Mouse (Mus musculus) adrenal gland, postnatal 36 days (tissue): ENCODE measurements around the gene Alg9. TPM values are rescaled to one million over a fixed set of nuclear protein-coding genes. Genes with fewer than 3 reads are reported as not detected.
A peak's percentile ranks its signal among the peaks of the same experiment; 100 is the strongest.

Experiments
- DNase-seq, 2 experiments: peaks; one replicate each; pipeline ENCODE4 v3.0.0; 2021; ENCODE audit warnings: mixed read lengths in 1 of 2
- total RNA-seq, 2 experiments: library from RNA; stranded (reverse); gene quantifications; 2 replicates each; pipeline ENCODE4 v1.2.3; 2021

Alg9 gene
- total RNA-seq, 2 experiments from 2014 or later = 24.2 to 27.7 TPM

GRCm38 (mm10) chr9:50852634-50853349 is 78.0 kb downstream of the Alg9 start:
- peak; percentile 21 to 30 for DNase-seq

GRCm38 (mm10) chr9:50854376-50854775 is 79.6 kb downstream of the Alg9 start:
- DNase-seq = no peak

- no peak for DNase-seq
Measured at GRCm38 (mm10) chr9:50855133-50855766, 80.4 kb downstream of the Alg9 start.

- no peak for DNase-seq
Measured at GRCm38 (mm10) chr9:50855780-50856179, 81.0 kb downstream of the Alg9 start.

- peak; percentile 94 to 95 for DNase-seq
Measured at GRCm38 (mm10) chr9:50856341-50857081, 81.7 kb downstream of the Alg9 start.

GRCm38 (mm10) chr9:50857082-50857641 is 82.3 kb downstream of the Alg9 start:
- DNase-seq = peak; percentile 62 to 69

- no peak for DNase-seq
Measured at GRCm38 (mm10) chr9:50858681-50859080, 83.9 kb downstream of the Alg9 start.

GRCm38 (mm10) chr9:50861119-50861839 is 86.5 kb downstream of the Alg9 start:
- DNase-seq = no peak

- DNase-seq = no peak
Measured at GRCm38 (mm10) chr9:50863824-50864223, 89.0 kb downstream of the Alg9 start.

- no peak for DNase-seq
Measured at GRCm38 (mm10) chr9:50864877-50865276, 90.1 kb downstream of the Alg9 start.

GRCm38 (mm10) chr9:50865803-50866202 is 91.0 kb downstream of the Alg9 start:
- no peak for DNase-seq

GRCm38 (mm10) chr9:50867015-50867414 is 92.2 kb downstream of the Alg9 start:
- no peak for DNase-seq

GRCm38 (mm10) chr9:50868182-50868581 is 93.4 kb downstream of the Alg9 start:
- no peak for DNase-seq

GRCm38 (mm10) chr9:50873210-50873609 is 98.4 kb downstream of the Alg9 start:
- no peak for DNase-seq

GRCm38 (mm10) chr9:50874031-50874430 is 99.2 kb downstream of the Alg9 start:
- DNase-seq = no peak

GRCm38 (mm10) chr9:50875470-50875869 is 100.7 kb downstream of the Alg9 start:
- no peak for DNase-seq

- DNase-seq = peak; percentile 64 to 76
Measured at GRCm38 (mm10) chr9:50876287-50876686, 101.5 kb downstream of the Alg9 start.

- no peak for DNase-seq
Measured at GRCm38 (mm10) chr9:50877431-50877830, 102.6 kb downstream of the Alg9 start.

GRCm38 (mm10) chr9:50882183-50882582 is 107.4 kb downstream of the Alg9 start:
- DNase-seq = no peak

- no peak for DNase-seq
Measured at GRCm38 (mm10) chr9:50884093-50884492, 109.3 kb downstream of the Alg9 start.

GRCm38 (mm10) chr9:50884741-50885599 is 110.2 kb downstream of the Alg9 start:
- DNase-seq = peak; percentile 25 to 45
